Mouse (Mus musculus) WW6 (cell line): Measurements from ENCODE around the gene Tmod4.
A peak's percentile ranks its signal among the peaks of the same experiment; 100 is the strongest.

Experiments used
- DNase-seq: peaks from one replicate; pipeline ENCODE4 v3.0.0-alpha.2; 2013; ENCODE audit warnings: low read depth, low spot score

The Tmod4 gene

DNA sequence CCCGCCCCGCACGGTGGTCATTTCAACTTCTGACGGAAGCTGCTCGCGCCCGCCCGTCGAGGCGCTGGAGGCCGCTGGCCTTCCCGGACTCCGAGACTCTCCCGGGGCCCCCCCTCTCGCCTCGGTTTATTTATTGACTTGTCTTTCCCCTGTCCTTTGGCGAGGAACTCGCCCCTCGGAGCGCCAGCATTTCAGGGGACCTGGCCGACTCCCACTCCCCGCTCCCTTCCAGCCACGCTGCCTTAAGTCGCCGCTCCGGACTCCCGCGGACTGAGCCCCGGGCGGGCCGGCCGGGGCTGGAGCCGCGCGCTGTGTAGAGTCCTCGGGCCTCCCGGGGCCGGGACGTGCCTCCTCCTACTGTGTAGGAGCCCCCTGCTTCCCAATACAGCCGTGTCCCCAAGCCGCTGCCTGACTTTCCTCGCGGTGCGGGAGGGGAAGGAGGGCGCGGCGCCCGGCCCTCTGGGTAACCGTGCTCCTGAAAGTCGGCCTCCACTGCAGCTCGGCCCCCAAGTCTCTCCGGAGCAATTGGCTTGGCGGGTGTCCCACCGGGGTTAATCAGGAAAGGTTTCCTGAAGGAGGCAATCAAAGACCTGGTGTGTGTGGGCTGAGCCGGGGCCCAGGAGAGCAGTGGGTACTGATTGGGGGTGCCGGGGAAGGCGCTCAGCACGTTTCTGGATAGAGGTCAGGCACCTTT is 49.1 kb downstream of the Tmod4 start:
- no peak for DNase-seq

- DNase-seq = peak; percentile 70
Observed at GRCm38 (mm10) chr3:95174011-95174592, 49.8 kb downstream of the Tmod4 start.

GRCm38 (mm10) chr3:95176500-95176899 is 52.2 kb downstream of the Tmod4 start:
- no peak for DNase-seq

- no peak for DNase-seq
Observed at GRCm38 (mm10) chr3:95177583-95177982, 53.3 kb downstream of the Tmod4 start.
